In the genomic region with DNA sequence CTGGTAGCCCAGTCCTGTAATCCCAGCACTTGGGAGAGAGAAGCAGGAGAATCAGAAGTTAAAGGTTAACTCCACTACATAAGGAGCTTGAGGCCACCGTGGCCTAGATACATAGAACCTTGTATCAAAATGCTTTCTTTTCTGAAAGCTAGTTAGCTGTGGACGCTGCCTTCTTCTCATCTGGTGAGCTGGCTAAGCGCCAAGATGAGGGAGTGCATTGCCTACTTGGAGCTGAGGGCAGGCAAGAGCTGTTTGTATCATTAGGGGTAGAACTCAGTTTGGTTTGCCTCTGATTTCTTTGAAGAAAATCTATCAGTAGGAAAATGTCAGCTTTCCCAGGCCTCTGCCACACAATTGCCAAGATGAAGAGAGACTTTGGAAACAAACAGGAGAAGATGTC, we compare ENCODE assay signal across 16 mouse cellular contexts. TPM values are rescaled to one million over a fixed set of nuclear protein-coding genes. Genes with fewer than 3 reads are reported as not detected.
DNase-seq lines count a peak whose midpoint lies in the region; ATAC-seq and TF ChIP-seq lines count a peak whose summit lies in the region.
"Had no signal": no experiment of that assay in that cellular context is flagged by ENCODE, and none has a peak within 500 bp of the region (broad histone marks: within the 10 kb centered on the region; RNA-seq: fewer than 3 reads in every experiment).

No protein-coding gene starts in this region.

- peak; percentile 51 for DNase-seq in forebrain, embryonic 14.5 days (ENCODE audit: low spot score)
- no peak for DNase-seq in forebrain, postnatal 0 days
- DNase-seq in left cerebral cortex, adult 18-20 months (ENCODE audit: low spot score in 2 of 2) = peak; percentile 36 to 49
- no peak for DNase-seq in left cerebral cortex, postnatal 36 days (ENCODE audit: low spot score in 2 of 2)
- peak; percentile 74 for DNase-seq in MN1 (ENCODE audit: low spot score)
- peak; percentile 42 for DNase-seq in brain, embryonic 14.5 days (ENCODE audit: low read depth)
- no peak for DNase-seq in natural killer cell, adult 2 months (ENCODE audit: low spot score in 2 of 2)
- DNase-seq: gastrocnemius, postnatal 25 days; heart, postnatal 36 days; liver, embryonic 13.5 days; lung, postnatal 4 days; spleen, adult 18-20 months had no signal

- H3K36me3 ChIP-seq in forebrain, embryonic 14.5 days (ENCODE audit: control insufficient read depth, insufficient read depth, low read length) = peaks cover 81% of the 10 kb centered on the region
- H3K36me3 ChIP-seq in forebrain, postnatal 0 days (ENCODE audit: insufficient read depth) = peaks cover 72% of the 10 kb centered on the region

- WGBS in forebrain, embryonic 14.5 days = 60% methylated on average over 3 of the region's 3 CpGs
- WGBS in forebrain, postnatal 0 days = 53% methylated on average over 3 of the region's 3 CpGs

- no peak for TF ChIP-seq CTCF in forebrain, postnatal 0 days (IDR thresholded peaks at IDR 0.05; ENCODE audit: low read depth)
- TF ChIP-seq CTCF in brain, embryonic 14.5 days (IDR thresholded peaks at IDR 0.05; ENCODE audit: borderline replicate concordance, extremely low read depth, insufficient read depth, insufficient read length) = no peak

- no peaks in the 10 kb centered on the region for H3K4me1 ChIP-seq in forebrain, embryonic 14.5 days (ENCODE audit: control insufficient read depth, insufficient read depth, low read length)
- H3K4me1 ChIP-seq in forebrain, postnatal 0 days (ENCODE audit: insufficient read depth) = no peaks in the 10 kb centered on the region
- H3K4me1 ChIP-seq: midbrain, embryonic 13.5 days; neural tube, embryonic 12.5 days had no signal

- no peak overlapping the region for H3K4me3 ChIP-seq in forebrain, embryonic 14.5 days (ENCODE audit: low read depth, low read length)
- no peak overlapping the region for H3K4me3 ChIP-seq in forebrain, postnatal 0 days (ENCODE audit: low read depth, low read length)
- H3K4me3 ChIP-seq: heart, embryonic 10.5 days; liver, embryonic 13.5 days; midbrain, embryonic 13.5 days; neural tube, embryonic 12.5 days had no signal

- no peaks in the 10 kb centered on the region for H3K9me3 ChIP-seq in forebrain, embryonic 14.5 days (replicated peaks; ENCODE audit: control insufficient read depth, low read length)
- H3K9me3 ChIP-seq in forebrain, postnatal 0 days (ENCODE audit: low read length) = no peaks in the 10 kb centered on the region
- H3K9me3 ChIP-seq: heart, embryonic 10.5 days; liver, embryonic 13.5 days; midbrain, embryonic 13.5 days; neural tube, embryonic 12.5 days had no signal

- no peak overlapping the region for H3K4me2 ChIP-seq in forebrain, embryonic 14.5 days (ENCODE audit: low read length)
- H3K4me2 ChIP-seq in forebrain, postnatal 0 days (ENCODE audit: low read depth) = no peak overlapping the region
- H3K4me2 ChIP-seq: liver, embryonic 13.5 days; midbrain, embryonic 13.5 days; neural tube, embryonic 12.5 days had no signal

- no peaks in the 10 kb centered on the region for H3K27me3 ChIP-seq in forebrain, embryonic 14.5 days (replicated peaks; ENCODE audit: control insufficient read depth, insufficient read depth, low read length)
- H3K27me3 ChIP-seq in forebrain, postnatal 0 days (ENCODE audit: insufficient read depth, low read length) = no peaks in the 10 kb centered on the region
- H3K27me3 ChIP-seq: liver, embryonic 13.5 days; midbrain, embryonic 13.5 days; neural tube, embryonic 12.5 days had no signal

- no peak for TF ChIP-seq POLR2A in brain, embryonic 14.5 days (IDR thresholded peaks at IDR 0.05; ENCODE audit: borderline replicate concordance, extremely low read depth, insufficient read depth, insufficient read length, poor library complexity, severe bottlenecking)

- intact Hi-C loops in left cerebral cortex, postnatal 36 days (cut with DNase I) = no loop called here

- no peak for ATAC-seq in forebrain, embryonic 14.5 days
- no peak for ATAC-seq in forebrain, postnatal 0 days
- ATAC-seq: forebrain, embryonic 16.5 days; midbrain, embryonic 13.5 days had no signal

- H3K27ac ChIP-seq in forebrain, embryonic 14.5 days (ENCODE audit: low read depth, low read length) = no peak overlapping the region
- H3K27ac ChIP-seq in forebrain, postnatal 0 days (ENCODE audit: low read depth, low read length) = no peak overlapping the region
- H3K27ac ChIP-seq: heart, embryonic 10.5 days; liver, embryonic 13.5 days; midbrain, embryonic 13.5 days; neural tube, embryonic 12.5 days had no signal

- H3K9ac ChIP-seq in forebrain, embryonic 14.5 days (ENCODE audit: low read length) = no peak overlapping the region
- H3K9ac ChIP-seq in forebrain, postnatal 0 days = no peak overlapping the region
- H3K9ac ChIP-seq: liver, embryonic 13.5 days; midbrain, embryonic 13.5 days; neural tube, embryonic 12.5 days had no signal

RNA-seq across cellular contexts. Expression of a gene that starts 32.3 kb away (rescaled TPM):
- polyA plus RNA-seq in forebrain, embryonic 14.5 days (2014; fragmentation: Nextera tagmentation; extraction: Ambion mirVana) = 13.8 and 15.9 TPM in 2 replicates
- 23.5 and 38.4 TPM in 2 replicates for total RNA-seq in forebrain, postnatal 0 days (2014; rRNA removed)
- 10.9 and 18.0 TPM in 2 replicates for polyA plus RNA-seq in forebrain, postnatal 0 days (2015; fragmentation: Nextera tagmentation; extraction: Ambion mirVana)
- 10 to 100 TPM; 26.2 to 32.4 TPM for total RNA-seq in left cerebral cortex, adult 18-20 months (2021)
- 10 to 100 TPM; 25.6 to 35.4 TPM for total RNA-seq in left cerebral cortex, postnatal 36 days (2021)
- polyA plus RNA-seq in brain, embryonic 14.5 days (2012; rRNA removed) = 45.5 and 46.2 TPM in 2 replicates

RNA-seq across cellular contexts. Expression of a gene that starts 38.6 kb away (rescaled TPM):
- polyA plus RNA-seq in forebrain, embryonic 14.5 days (2014; fragmentation: Nextera tagmentation; extraction: Ambion mirVana) = 150 and 151 TPM in 2 replicates
- 66.1 and 79.5 TPM in 2 replicates for total RNA-seq in forebrain, postnatal 0 days (2014; rRNA removed)
- polyA plus RNA-seq in forebrain, postnatal 0 days (2015; fragmentation: Nextera tagmentation; extraction: Ambion mirVana) = 84.5 and 88.6 TPM in 2 replicates
- 10 to 100 TPM; 57.9 to 58.9 TPM for total RNA-seq in left cerebral cortex, adult 18-20 months (2021)
- 10 to 100 TPM; 55.1 to 60.7 TPM for total RNA-seq in left cerebral cortex, postnatal 36 days (2021)
- polyA plus RNA-seq in brain, embryonic 14.5 days (2012; rRNA removed) = 133 and 160 TPM in 2 replicates

RNA-seq across cellular contexts. Expression of a gene that starts 38.9 kb away (rescaled TPM):
- polyA plus RNA-seq in forebrain, embryonic 14.5 days (2014; fragmentation: Nextera tagmentation; extraction: Ambion mirVana) = 22.1 and 32.1 TPM in 2 replicates
- total RNA-seq in forebrain, postnatal 0 days (2014; rRNA removed) = 26.9 and 28.9 TPM in 2 replicates
- polyA plus RNA-seq in forebrain, postnatal 0 days (2015; fragmentation: Nextera tagmentation; extraction: Ambion mirVana) = 31.8 and 36.6 TPM in 2 replicates
- 10 to 100 TPM; 76.0 to 84.0 TPM for total RNA-seq in left cerebral cortex, adult 18-20 months (2021)
- total RNA-seq in left cerebral cortex, postnatal 36 days (2021) = 10 to 100 TPM; 73.6 to 79.8 TPM
- polyA plus RNA-seq in brain, embryonic 14.5 days (2012; rRNA removed) = 44.4 and 45.9 TPM in 2 replicates

Comparison
In these comparisons a context has a peak if more than half of its experiments do, and no peak if none do; other contexts are left out.
1. DNase-seq: peak in forebrain, embryonic 14.5 days (single experiment), left cerebral cortex, adult 18-20 months (2 of 2), MN1 (single experiment) and brain, embryonic 14.5 days (single experiment); none in forebrain, postnatal 0 days (single experiment), left cerebral cortex, postnatal 36 days (0 of 2) and natural killer cell, adult 2 months (0 of 2).